In the genomic region with DNA sequence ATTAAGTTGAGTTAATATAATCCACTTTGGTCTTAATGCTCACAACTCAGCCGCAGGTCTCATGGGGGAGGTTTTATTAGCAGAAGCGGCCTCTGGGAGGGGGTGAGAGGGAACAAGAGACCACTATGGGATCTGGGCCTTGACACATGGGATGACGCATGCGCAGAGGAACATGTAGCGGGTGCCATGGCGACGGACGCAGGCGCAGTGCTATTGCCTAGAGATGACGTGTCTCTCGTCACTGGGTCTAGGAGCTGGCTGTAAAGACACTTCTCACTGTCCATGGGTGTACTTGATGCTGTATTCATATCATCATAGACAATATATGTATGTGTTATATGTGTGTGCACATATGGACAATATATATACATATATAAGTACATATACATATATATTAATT, we compare ENCODE assay signal across 29 mouse cellular contexts. TPM values are rescaled to one million over a fixed set of nuclear protein-coding genes. Genes with fewer than 3 reads are reported as not detected.
DNase-seq lines count a peak whose midpoint lies in the region; ATAC-seq and TF ChIP-seq lines count a peak whose summit lies in the region.
"Had no signal": no experiment of that assay in that cellular context is flagged by ENCODE, and none has a peak within 500 bp of the region (broad histone marks: within the 10 kb centered on the region; RNA-seq: fewer than 3 reads in every experiment).

No protein-coding gene starts in this region.

- H3K9me3 ChIP-seq in hindbrain, postnatal 0 days (ENCODE audit: low read length): no peaks in the 10 kb centered on the region
- no peaks in the 10 kb centered on the region for H3K9me3 ChIP-seq in hindbrain, embryonic 13.5 days
- H3K9me3 ChIP-seq in G1E (replicated peaks): peaks cover 82% of the 10 kb centered on the region
- no peaks in the 10 kb centered on the region for H3K9me3 ChIP-seq in neural tube, embryonic 15.5 days (replicated peaks)
- H3K9me3 ChIP-seq: embryonic facial prominence, embryonic 15.5 days; forebrain, embryonic 13.5 days; hindbrain, embryonic 10.5 days; limb, embryonic 10.5 days; limb, embryonic 15.5 days; liver, embryonic 13.5 days; midbrain, embryonic 13.5 days had no signal

- no peaks in the 10 kb centered on the region for H3K36me3 ChIP-seq in hindbrain, postnatal 0 days (ENCODE audit: insufficient read depth, low read length)
- no peaks in the 10 kb centered on the region for H3K36me3 ChIP-seq in hindbrain, embryonic 13.5 days
- H3K36me3 ChIP-seq in G1E (replicated peaks): no peaks in the 10 kb centered on the region
- no peaks in the 10 kb centered on the region for H3K36me3 ChIP-seq in neural tube, embryonic 15.5 days
- H3K36me3 ChIP-seq: embryonic facial prominence, embryonic 15.5 days; hindbrain, embryonic 10.5 days; limb, embryonic 10.5 days; limb, embryonic 15.5 days; liver, embryonic 13.5 days; midbrain, embryonic 13.5 days had no signal

- H3K27ac ChIP-seq in hindbrain, postnatal 0 days: no peak overlapping the region
- no peak overlapping the region for H3K27ac ChIP-seq in hindbrain, embryonic 13.5 days
- no peak overlapping the region for H3K27ac ChIP-seq in neural tube, embryonic 15.5 days (replicated peaks)
- H3K27ac ChIP-seq: embryonic facial prominence, embryonic 15.5 days; forebrain, embryonic 13.5 days; hindbrain, embryonic 10.5 days; kidney, postnatal 0 days; limb, embryonic 10.5 days; limb, embryonic 15.5 days; liver, embryonic 13.5 days; midbrain, embryonic 13.5 days had no signal

- H3K4me2 ChIP-seq in hindbrain, postnatal 0 days (ENCODE audit: low read depth, low read length): no peak overlapping the region
- H3K4me2 ChIP-seq in hindbrain, embryonic 13.5 days: no peak overlapping the region
- H3K4me2 ChIP-seq in neural tube, embryonic 15.5 days: no peak overlapping the region
- H3K4me2 ChIP-seq: embryonic facial prominence, embryonic 15.5 days; forebrain, embryonic 13.5 days; limb, embryonic 15.5 days; liver, embryonic 13.5 days; midbrain, embryonic 13.5 days had no signal

- peak; percentile 16 for DNase-seq in embryo, embryonic 10 days (ENCODE audit: low spot score)
- no peak for DNase-seq in embryo, embryonic 10.5 days (ENCODE audit: low spot score)
- peak; percentile 44 for DNase-seq in hindbrain, postnatal 0 days (ENCODE audit: low spot score)
- no peak for DNase-seq in G1E (ENCODE audit: low spot score)
- no peak for DNase-seq in spleen, postnatal 10 days (ENCODE audit: low spot score in 2 of 2)
- DNase-seq: cerebellum, adult 11 months; cerebellum, adult 9-10 months; cerebellum, postnatal 36 days; gastrocnemius, postnatal 14 days; heart, postnatal 14 days; kidney, adult 2 months; liver, embryonic 13.5 days; lung, adult 18-20 months; lung, postnatal 4 days; thymus, adult 2 months; thymus, postnatal 36 days had no signal

- 72% methylated on average over 11 of the region's 11 CpGs for WGBS in hindbrain, postnatal 0 days
- 79% methylated on average over 11 of the region's 11 CpGs for WGBS in hindbrain, embryonic 13.5 days
- WGBS in neural tube, embryonic 15.5 days: 64% methylated on average over 11 of the region's 11 CpGs

- TF ChIP-seq CTCF in hindbrain, postnatal 0 days (IDR thresholded peaks at IDR 0.05; ENCODE audit: low read depth): no peak
- no peak for TF ChIP-seq CTCF in G1E (IDR thresholded peaks at IDR 0.05; ENCODE audit: low read depth, low read length)

- no peak overlapping the region for H3K9ac ChIP-seq in hindbrain, postnatal 0 days (replicated peaks; ENCODE audit: low read length)
- H3K9ac ChIP-seq in hindbrain, embryonic 13.5 days: no peak overlapping the region
- H3K9ac ChIP-seq in neural tube, embryonic 15.5 days (replicated peaks): no peak overlapping the region
- H3K9ac ChIP-seq: embryonic facial prominence, embryonic 15.5 days; forebrain, embryonic 13.5 days; limb, embryonic 15.5 days; liver, embryonic 13.5 days; midbrain, embryonic 13.5 days had no signal

- no peaks in the 10 kb centered on the region for H3K4me1 ChIP-seq in hindbrain, postnatal 0 days (ENCODE audit: insufficient read depth, low read length)
- peaks cover 31% of the 10 kb centered on the region for H3K4me1 ChIP-seq in hindbrain, embryonic 13.5 days (replicated peaks)
- no peaks in the 10 kb centered on the region for H3K4me1 ChIP-seq in G1E (ENCODE audit: insufficient read depth, low read depth, low read length)
- H3K4me1 ChIP-seq in neural tube, embryonic 15.5 days: peaks cover 45% of the 10 kb centered on the region
- H3K4me1 ChIP-seq: embryonic facial prominence, embryonic 15.5 days; limb, embryonic 15.5 days; liver, embryonic 13.5 days; megakaryocyte, embryonic 14.5 days had no signal

- H3K4me3 ChIP-seq in hindbrain, postnatal 0 days (ENCODE audit: low read length): no peak overlapping the region
- H3K4me3 ChIP-seq in hindbrain, embryonic 13.5 days: no peak overlapping the region
- 0 out of 2 replicates have a peak overlapping the region, but pooled peaks have one; percentile 27 for H3K4me3 ChIP-seq in G1E (ENCODE audit: low read depth, low read length)
- no peak overlapping the region for H3K4me3 ChIP-seq in neural tube, embryonic 15.5 days (replicated peaks)
- H3K4me3 ChIP-seq: embryonic facial prominence, embryonic 15.5 days; forebrain, embryonic 13.5 days; hindbrain, embryonic 10.5 days; limb, embryonic 10.5 days; limb, embryonic 15.5 days; liver, embryonic 13.5 days; megakaryocyte, embryonic 14.5 days; midbrain, embryonic 13.5 days had no signal

- no peak for ATAC-seq in hindbrain, postnatal 0 days
- no peak for ATAC-seq in hindbrain, embryonic 13.5 days (ENCODE audit: low FRiP score)
- ATAC-seq in G1E (ENCODE audit: extremely low read depth, insufficient number of reproducible peaks, low FRiP score, poor library complexity, severe bottlenecking): no peak
- peak; percentile 52; the same call in 1 of the 2 replicates for ATAC-seq in neural tube, embryonic 15.5 days (ENCODE audit: low FRiP score)
- ATAC-seq: forebrain, embryonic 13.5 days; lung, postnatal 0 days; midbrain, embryonic 13.5 days had no signal

- no peaks in the 10 kb centered on the region for H3K27me3 ChIP-seq in hindbrain, postnatal 0 days (ENCODE audit: insufficient read depth, low read length)
- H3K27me3 ChIP-seq in hindbrain, embryonic 13.5 days: no peaks in the 10 kb centered on the region
- H3K27me3 ChIP-seq in G1E (ENCODE audit: insufficient read depth, low read length): no peaks in the 10 kb centered on the region
- no peaks in the 10 kb centered on the region for H3K27me3 ChIP-seq in neural tube, embryonic 15.5 days (replicated peaks)
- H3K27me3 ChIP-seq: limb, embryonic 15.5 days; liver, embryonic 13.5 days; megakaryocyte, embryonic 14.5 days; midbrain, embryonic 13.5 days had no signal

RNA-seq across cellular contexts. Expression of gene Spock1, which starts 29.3 kb away (rescaled TPM):
- 101 and 118 TPM in 2 replicates for total RNA-seq in hindbrain, postnatal 0 days (2014; rRNA removed)
- polyA plus RNA-seq in hindbrain, postnatal 0 days (2015; fragmentation: Nextera tagmentation; extraction: Ambion mirVana): 72.1 and 80.3 TPM in 2 replicates
- 69.4 and 70.1 TPM in 2 replicates for polyA plus RNA-seq in hindbrain, embryonic 13.5 days (2015; fragmentation: Nextera tagmentation; extraction: Ambion mirVana)
- total RNA-seq in G1E (2014; fragmentation: Nextera tagmentation) (not detected in 2 replicates), G1E (2017) (0.22 and 0.23 TPM in 2 replicates)
- polyA plus RNA-seq in G1E (2012): not detected in 2 replicates
- 103 and 111 TPM in 2 replicates for polyA plus RNA-seq in neural tube, embryonic 15.5 days (2015; fragmentation: Nextera tagmentation; extraction: Ambion mirVana)
- total RNA-seq: granulocyte monocyte progenitor cell, adult 5-6 weeks; monocyte, adult 5-6 weeks had no signal

Comparison
In these comparisons a context has a peak if more than half of its experiments do, and no peak if none do; other contexts are left out.
1. DNase-seq: peak in embryo, embryonic 10 days (single experiment) and hindbrain, postnatal 0 days (single experiment); none in embryo, embryonic 10.5 days (single experiment), G1E (single experiment) and spleen, postnatal 10 days (0 of 2).
2. RNA of gene Spock1, which starts 29.3 kb away (polyA plus RNA-seq): 103 to 111 TPM in neural tube, embryonic 15.5 days, 72.1 to 80.3 TPM in hindbrain, postnatal 0 days and 69.4 to 70.1 TPM in hindbrain, embryonic 13.5 days; not detected in G1E; every median in the first group is over 10 times any median in the second.